ENCODE assay signal across 14 mouse cellular contexts in genomic region chr17:79299925-79300324, GRCm38 (mm10).
"Had no signal": no experiment of that assay in that cellular context is flagged by ENCODE, and none has a peak within 500 bp of the region (broad histone marks: within the 10 kb centered on the region; RNA-seq: fewer than 3 reads in every experiment).

No protein-coding gene starts in this region.

- DNase-seq: kidney, adult 8-10 months; kidney, postnatal 25 days; retina, postnatal 1 day; right cerebral cortex, postnatal 4 days; spleen, adult 18-20 months; thymus, adult 18-20 months; thymus, postnatal 14 days had no signal

- ATAC-seq: liver, embryonic 12.5 days; midbrain, embryonic 16.5 days had no signal

- H3K4me2 ChIP-seq: limb, embryonic 15.5 days; liver, embryonic 12.5 days; midbrain, embryonic 12.5 days; neural tube, embryonic 13.5 days had no signal

- H3K4me3 ChIP-seq: left cerebral cortex, adult 2 months; limb, embryonic 15.5 days; liver, embryonic 12.5 days; megakaryocyte, embryonic 14.5 days; midbrain, embryonic 12.5 days; neural tube, embryonic 13.5 days had no signal

- H3K27me3 ChIP-seq: limb, embryonic 15.5 days; liver, embryonic 12.5 days; megakaryocyte, embryonic 14.5 days; midbrain, embryonic 12.5 days; neural tube, embryonic 13.5 days had no signal

- H3K9ac ChIP-seq: limb, embryonic 15.5 days; liver, embryonic 12.5 days; midbrain, embryonic 12.5 days; neural tube, embryonic 13.5 days had no signal

- H3K27ac ChIP-seq: left cerebral cortex, adult 2 months; limb, embryonic 15.5 days; liver, embryonic 12.5 days; midbrain, embryonic 12.5 days; neural tube, embryonic 13.5 days had no signal

- H3K9me3 ChIP-seq: limb, embryonic 15.5 days; liver, embryonic 12.5 days; megakaryocyte, embryonic 14.5 days; midbrain, embryonic 12.5 days; neural tube, embryonic 13.5 days had no signal

- H3K4me1 ChIP-seq: liver, embryonic 12.5 days; midbrain, embryonic 12.5 days; neural tube, embryonic 13.5 days had no signal

- H3K36me3 ChIP-seq: limb, embryonic 15.5 days; liver, embryonic 12.5 days; midbrain, embryonic 12.5 days; neural tube, embryonic 13.5 days had no signal
